Mouse (Mus musculus) bone marrow macrophage, adult 2 months (primary cell): ENCODE measurements around the gene Ntmt1.

Experiments
- CTCF ChIP-seq: IDR thresholded peaks from 2 replicates; pipeline ENCODE4 v1.5.1; 2012; ENCODE audit warnings: low read depth, mild to moderate bottlenecking, low read length, moderate library complexity
- POLR2A ChIP-seq: IDR thresholded peaks from 2 replicates; pipeline ENCODE4 v1.6.1; 2012; ENCODE audit warnings: mild to moderate bottlenecking, low read depth, low read length, borderline replicate concordance

DNA sequence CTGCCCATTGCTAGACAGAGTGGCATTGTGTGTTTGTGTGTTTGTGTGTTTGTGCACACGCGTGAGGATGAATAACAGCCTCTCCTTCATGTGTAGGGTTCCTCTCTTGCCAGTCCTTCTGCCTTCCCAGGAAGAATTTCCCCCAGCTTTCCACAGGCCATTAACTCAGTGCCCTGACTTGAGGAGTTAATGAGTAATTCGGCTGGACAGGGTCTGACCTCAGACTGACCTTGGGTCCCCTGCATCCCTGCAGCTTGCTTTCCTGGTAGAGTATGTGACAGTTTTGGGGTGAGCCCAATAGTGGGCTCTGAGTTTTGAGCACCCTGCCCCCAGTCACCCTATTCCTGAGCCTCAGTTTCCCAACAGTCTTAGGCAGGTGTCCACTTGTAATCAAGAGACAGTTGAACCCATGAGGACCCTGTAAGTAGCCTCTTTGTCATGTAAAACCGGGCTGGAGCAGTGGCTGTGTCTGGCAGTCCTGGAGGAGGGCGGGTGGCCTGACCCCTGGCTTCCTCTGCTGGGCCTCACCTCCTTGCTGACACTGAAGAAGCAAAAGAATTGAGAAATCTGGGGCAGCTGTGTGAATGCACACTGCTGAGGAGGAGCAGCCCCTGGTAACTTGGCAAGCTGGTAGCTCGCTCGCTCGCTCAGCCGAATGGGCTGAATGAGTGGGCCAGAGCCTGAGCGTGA, 47.6 kb upstream of the Ntmt1 start:
- no peak for TF ChIP-seq POLR2A
- no peak for TF ChIP-seq CTCF
